Mouse (Mus musculus) left cerebral cortex, postnatal 10 days (tissue): ENCODE data around the gene Steap1. TPM values are rescaled to one million over a fixed set of nuclear protein-coding genes. Genes with fewer than 3 reads are reported as not detected.

Experiments
- DNase-seq, 2 experiments: peaks; one replicate each; pipeline ENCODE4 v3.0.0; 2021 to 2022; ENCODE audit warnings: low spot score in 2 of 2, mixed read lengths in 1 of 2; ENCODE audit errors: extremely low spot score in 1 of 2
- intact Hi-C: fragments of 180-260 bp; cut with DNase I; formaldehyde crosslinking; loops from one replicate; pipeline ENCODE4 v1.15.1; 2025
- total RNA-seq, 2 experiments: library from RNA; stranded (reverse); gene quantifications; 2 replicates each; pipeline ENCODE4 v1.2.3; 2021

Steap1 gene
- total RNA-seq, 2 experiments from 2014 or later: 0.36 to 0.51 TPM

- no peak for DNase-seq
- intact Hi-C loops: no loop called here
Observed at GRCm38 (mm10) chr5:5692167-5692738, 56.9 kb downstream of the Steap1 start.

DNA sequence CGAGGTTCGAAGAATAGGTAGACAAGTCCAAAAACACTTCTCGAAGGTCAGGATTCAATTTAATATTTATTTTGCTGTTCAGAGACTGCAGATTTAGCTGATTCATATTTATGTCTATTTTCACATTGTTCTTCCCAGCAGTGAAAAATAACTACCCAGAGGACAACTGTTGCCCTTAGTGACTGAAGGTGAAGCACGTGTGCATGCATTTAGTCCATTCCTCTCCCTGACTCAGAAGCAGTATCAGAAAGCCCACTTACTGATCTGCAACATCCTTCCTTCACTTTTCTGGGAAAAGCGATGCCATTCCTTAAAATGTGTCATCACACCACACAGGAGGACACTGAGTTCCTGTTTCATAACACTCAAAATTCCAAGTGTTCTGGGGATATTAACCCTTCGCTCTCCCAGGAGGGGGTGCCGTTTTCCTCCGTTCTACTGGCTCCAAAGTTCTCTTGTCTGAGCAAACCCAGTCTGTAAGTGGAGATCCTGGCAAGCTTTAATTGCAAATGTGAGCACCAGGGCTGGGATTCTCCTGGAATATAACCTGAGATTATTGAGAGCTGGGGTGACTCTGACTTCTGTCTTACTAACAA, 60.1 kb downstream of the Steap1 start:
- intact Hi-C loops: no loop called here
- no peak for DNase-seq

DNA sequence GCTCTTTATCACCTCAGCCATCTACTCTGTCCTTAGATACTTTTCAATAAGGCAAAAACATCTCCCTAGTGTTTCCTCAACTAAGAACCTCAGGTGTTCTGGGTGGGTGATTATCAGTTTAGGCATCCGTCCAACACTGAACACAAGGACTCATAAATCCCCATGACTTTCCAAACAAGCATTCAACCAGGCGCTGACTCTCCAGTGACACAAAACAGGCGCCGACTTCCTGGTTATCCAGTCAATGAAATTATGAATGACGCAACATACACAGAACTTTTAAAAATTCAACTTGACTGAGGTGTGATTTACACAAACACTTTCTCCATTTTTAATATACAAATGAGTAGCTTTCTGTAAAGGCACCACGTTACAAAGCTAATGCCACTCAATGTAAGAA, 60.9 kb downstream of the Steap1 start:
- DNase-seq: no peak
- intact Hi-C loops: no loop called here

DNA sequence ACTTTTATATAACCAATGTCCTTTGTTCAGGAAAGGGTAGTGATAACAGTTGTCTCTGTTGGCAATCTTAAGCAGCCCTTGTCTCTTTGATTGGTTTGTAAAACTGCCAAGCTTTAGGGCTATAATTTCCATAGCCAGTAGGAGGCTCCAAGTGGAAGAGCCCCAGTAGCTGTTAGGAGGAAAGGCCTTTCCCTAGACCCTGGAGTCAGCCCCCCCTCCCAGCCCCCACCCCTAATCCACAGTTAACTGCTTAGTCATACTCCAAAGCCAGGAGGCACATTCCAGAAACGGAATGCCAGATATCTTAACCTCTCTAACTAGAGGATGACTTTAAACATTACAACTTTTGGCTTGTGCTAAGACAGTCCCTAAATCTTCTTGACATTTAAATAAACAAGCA, 62.2 kb downstream of the Steap1 start:
- intact Hi-C loops: no loop called here

More for the DNA sequence above, 62.2 kb downstream of the Steap1 start:
- DNase-seq: no peak

Other genes with a start within 250 kb of the Steap1 start
- 10 to 100 TPM; 45.4 to 53.8 TPM for gene Cldn12, start 234.4 kb downstream of the Steap1 start, total RNA-seq
- 1 to 10 TPM; 9.1 to 10.0 TPM for gene Gtpbp10, start 189.8 kb downstream of the Steap1 start, total RNA-seq
- 1 to 10 TPM; 1.4 to 2.9 TPM for gene Gm8773, start 175.5 kb downstream of the Steap1 start, total RNA-seq
- 10 to 100 TPM; 16.9 to 19.7 TPM for gene Cfap69, start 85.1 kb downstream of the Steap1 start, total RNA-seq
- 1 to 10 TPM; 7.3 to 7.5 TPM for gene Steap2, start 54.7 kb downstream of the Steap1 start, total RNA-seq